Comparison of ENCODE assay signal across 10 mouse cellular contexts in the genomic region with DNA sequence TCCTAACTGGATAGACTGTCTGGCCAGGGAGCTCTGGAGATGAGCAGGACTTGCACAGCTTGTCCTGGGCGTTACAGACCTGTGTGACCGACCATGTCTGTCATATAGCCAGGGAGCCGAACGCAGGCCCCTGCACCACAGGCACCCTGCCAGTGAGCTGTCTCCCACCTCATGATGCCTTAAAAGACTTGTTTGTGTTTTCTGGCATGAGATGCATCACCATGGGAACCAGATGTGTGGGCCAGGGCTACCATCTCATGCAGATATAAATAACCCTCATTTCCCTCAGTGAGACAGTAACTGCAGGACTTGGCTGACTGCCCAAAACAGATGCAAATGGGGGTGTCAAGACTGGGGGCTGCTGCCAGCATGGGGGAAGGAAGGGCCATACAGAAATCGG. TPM values are rescaled to one million over a fixed set of nuclear protein-coding genes. Genes with fewer than 3 reads are reported as not detected.
DNase-seq lines count a peak whose midpoint lies in the region; TF ChIP-seq lines count a peak whose summit lies in the region.
"Had no signal": no experiment of that assay in that cellular context is flagged by ENCODE, and none has a peak within 500 bp of the region (broad histone marks: within the 10 kb centered on the region; RNA-seq: fewer than 3 reads in every experiment).

No protein-coding gene starts in this region.

- DNase-seq in lung, postnatal 10 days: peak; percentile 75
- no peak for DNase-seq in lung, adult 18-20 months
- DNase-seq in frontal cortex, postnatal 10 days (ENCODE audit: low spot score in 2 of 2): peak; percentile 79 to 87
- peak; percentile 78 to 80 for DNase-seq in left cerebral cortex, adult 9 months (ENCODE audit: low spot score in 2 of 2)
- DNase-seq in right cerebral cortex, postnatal 4 days: peak; percentile 73
- DNase-seq in gastrocnemius, adult 2 months: no peak
- no peak for DNase-seq in gastrocnemius, postnatal 25 days
- DNase-seq: gastrocnemius, postnatal 10 days had no signal

- no peak for TF ChIP-seq CTCF in gastrocnemius, adult 2 months (IDR thresholded peaks at IDR 0.05)

- intact Hi-C loops in gastrocnemius, adult 2 months (cut with DNase I): no loop called here

- H3K4me3 ChIP-seq in gastrocnemius, adult 2 months: no peak overlapping the region

- no peak overlapping the region for H3K27ac ChIP-seq in gastrocnemius, adult 2 months
- H3K27ac ChIP-seq: kidney, postnatal 0 days had no signal

RNA-seq across cellular contexts. Expression of gene Clip2, which starts 40.1 kb away (rescaled TPM):
- 1 to 10 TPM; 3.0 to 4.2 TPM for total RNA-seq in gastrocnemius, adult 2 months (2021)
- total RNA-seq in gastrocnemius, postnatal 25 days (2021): 1 to 10 TPM; 3.6 to 4.0 TPM

RNA-seq across cellular contexts. Expression of gene Syna, which starts 47.9 kb away (rescaled TPM):
- not detected for total RNA-seq in gastrocnemius, adult 2 months (2021)
- not detected for total RNA-seq in gastrocnemius, postnatal 25 days (2021)
- total RNA-seq: megakaryocyte progenitor cell, adult 5-6 weeks had no signal

RNA-seq across cellular contexts. Expression of gene Gtf2ird1, which starts 55.6 kb away (rescaled TPM):
- 10 to 100 TPM; 14.6 to 21.5 TPM for total RNA-seq in gastrocnemius, adult 2 months (2021)
- total RNA-seq in gastrocnemius, postnatal 25 days (2021): 1 to 10 TPM; 9.6 to 9.9 TPM

Comparison
In these comparisons a context has a peak if more than half of its experiments do, and no peak if none do; other contexts are left out.
1. DNase-seq: peak in lung, postnatal 10 days (single experiment), frontal cortex, postnatal 10 days (2 of 2), left cerebral cortex, adult 9 months (2 of 2) and right cerebral cortex, postnatal 4 days (single experiment); none in lung, adult 18-20 months (0 of 2), gastrocnemius, adult 2 months (single experiment) and gastrocnemius, postnatal 25 days (single experiment).